Mouse (Mus musculus): ENCODE results near the gene Flnb. TPM values are rescaled to one million over a fixed set of nuclear protein-coding genes. Genes with fewer than 3 reads are reported as not detected.

Flnb gene
- polyA plus RNA-seq, 1 experiment, result 326 TPM

GRCm38 (mm10) chr14:7861275-7861674 lies 43.5 kb downstream of the Flnb start:
- no peak overlapping the region for H3K4me3 ChIP-seq (ENCODE audit: low read depth, low read length)
- peaks cover 7% of the 10 kb centered on the region for H3K4me1 ChIP-seq (ENCODE audit: control insufficient read depth, insufficient read depth, low read length)
- no peak for TF ChIP-seq EP300 (IDR thresholded peaks at IDR 0.05; ENCODE audit: insufficient read depth, low read depth, low read length)
- H3K9me3 ChIP-seq (replicated peaks; ENCODE audit: control insufficient read depth, insufficient read depth, low read length, poor library complexity, severe bottlenecking), result no peaks in the 10 kb centered on the region
- H3K9ac ChIP-seq (ENCODE audit: low read depth, poor library complexity, severe bottlenecking), result no peak overlapping the region
- no peaks in the 10 kb centered on the region for H3K36me3 ChIP-seq (ENCODE audit: control insufficient read depth, insufficient read depth, low read length, poor library complexity, severe bottlenecking)
- no peaks in the 10 kb centered on the region for H3K27me3 ChIP-seq (ENCODE audit: control insufficient read depth, insufficient read depth, low read length, poor library complexity, severe bottlenecking)
- H3K27ac ChIP-seq (ENCODE audit: insufficient read depth, low read length), result no peak overlapping the region

- Histone ChIP-seq H3K9ac (ENCODE audit: low read depth, poor library complexity, severe bottlenecking) (no peak overlapping the region), H3K4me3 (ENCODE audit: low read depth, low read length) (no peak overlapping the region), H3K36me3 (ENCODE audit: control insufficient read depth, insufficient read depth, low read length, poor library complexity, severe bottlenecking) (peaks cover 2% of the 10 kb centered on the region; the same call in 1 of the 2 replicates), H3K4me1 (ENCODE audit: control insufficient read depth, insufficient read depth, low read length) (peaks cover 5% of the 10 kb centered on the region), H3K27me3 (ENCODE audit: control insufficient read depth, insufficient read depth, low read length, poor library complexity, severe bottlenecking) (no peaks in the 10 kb centered on the region), H3K9me3 (replicated peaks; ENCODE audit: control insufficient read depth, insufficient read depth, low read length, poor library complexity, severe bottlenecking) (no peaks in the 10 kb centered on the region), H3K27ac (ENCODE audit: insufficient read depth, low read length) (no peak overlapping the region)
- TF ChIP-seq POLR2A (IDR thresholded peaks at IDR 0.05; ENCODE audit: insufficient read depth, low read length) (no peak), EP300 (IDR thresholded peaks at IDR 0.05; ENCODE audit: insufficient read depth, low read depth, low read length) (no peak), CTCF (IDR thresholded peaks at IDR 0.05; ENCODE audit: low read depth, low read length) (no peak)
These were observed 44.5 kb downstream of the Flnb start for GRCm38 (mm10) chr14:7862226-7862625.

GRCm38 (mm10) chr14:7863199-7863598 lies 45.4 kb downstream of the Flnb start:
- H3K4me3 ChIP-seq (ENCODE audit: low read depth, low read length), result no peak overlapping the region
- H3K4me1 ChIP-seq (ENCODE audit: control insufficient read depth, insufficient read depth, low read length), result peaks cover 3% of the 10 kb centered on the region
- H3K9me3 ChIP-seq (replicated peaks; ENCODE audit: control insufficient read depth, insufficient read depth, low read length, poor library complexity, severe bottlenecking), result no peaks in the 10 kb centered on the region
- H3K27me3 ChIP-seq (ENCODE audit: control insufficient read depth, insufficient read depth, low read length, poor library complexity, severe bottlenecking), result no peaks in the 10 kb centered on the region
- TF ChIP-seq EP300 (IDR thresholded peaks at IDR 0.05; ENCODE audit: insufficient read depth, low read depth, low read length) (no peak), POLR2A (IDR thresholded peaks at IDR 0.05; ENCODE audit: insufficient read depth, low read length) (no peak), CTCF (IDR thresholded peaks at IDR 0.05; ENCODE audit: low read depth, low read length) (no peak)
- H3K36me3 ChIP-seq (ENCODE audit: control insufficient read depth, insufficient read depth, low read length, poor library complexity, severe bottlenecking), result peaks cover 11% of the 10 kb centered on the region
- no peak overlapping the region for H3K27ac ChIP-seq (ENCODE audit: insufficient read depth, low read length)
- no peak overlapping the region for H3K9ac ChIP-seq (ENCODE audit: low read depth, poor library complexity, severe bottlenecking)

GRCm38 (mm10) chr14:7863871-7864505 lies 46.2 kb downstream of the Flnb start:
- Histone ChIP-seq H3K9ac (ENCODE audit: low read depth, poor library complexity, severe bottlenecking) (no peak overlapping the region), H3K27ac (ENCODE audit: insufficient read depth, low read length) (no peak overlapping the region), H3K4me1 (ENCODE audit: control insufficient read depth, insufficient read depth, low read length) (no peaks in the 10 kb centered on the region)

GRCm38 (mm10) chr14:7864506-7864899 lies 46.7 kb downstream of the Flnb start:
- H3K27me3 ChIP-seq (ENCODE audit: control insufficient read depth, insufficient read depth, low read length, poor library complexity, severe bottlenecking), result no peaks in the 10 kb centered on the region

More at GRCm38 (mm10) chr14:7863871-7864505, 46.2 kb downstream of the Flnb start:
- Histone ChIP-seq H3K27me3 (ENCODE audit: control insufficient read depth, insufficient read depth, low read length, poor library complexity, severe bottlenecking) (no peaks in the 10 kb centered on the region), H3K36me3 (ENCODE audit: control insufficient read depth, insufficient read depth, low read length, poor library complexity, severe bottlenecking) (peaks cover 14% of the 10 kb centered on the region), H3K9me3 (replicated peaks; ENCODE audit: control insufficient read depth, insufficient read depth, low read length, poor library complexity, severe bottlenecking) (no peaks in the 10 kb centered on the region), H3K4me3 (ENCODE audit: low read depth, low read length) (no peak overlapping the region)
- no peak for TF ChIP-seq EP300 (IDR thresholded peaks at IDR 0.05; ENCODE audit: insufficient read depth, low read depth, low read length)
- TF ChIP-seq POLR2A (IDR thresholded peaks at IDR 0.05; ENCODE audit: insufficient read depth, low read length), result no peak
- TF ChIP-seq CTCF (IDR thresholded peaks at IDR 0.05; ENCODE audit: low read depth, low read length), result no peak

GRCm38 (mm10) chr14:7867224-7867623 lies 49.5 kb downstream of the Flnb start:
- Histone ChIP-seq H3K9me3 (replicated peaks; ENCODE audit: control insufficient read depth, insufficient read depth, low read length, poor library complexity, severe bottlenecking) (no peaks in the 10 kb centered on the region), H3K27me3 (ENCODE audit: control insufficient read depth, insufficient read depth, low read length, poor library complexity, severe bottlenecking) (no peaks in the 10 kb centered on the region), H3K27ac (ENCODE audit: insufficient read depth, low read length) (no peak overlapping the region), H3K4me3 (ENCODE audit: low read depth, low read length) (no peak overlapping the region), H3K9ac (ENCODE audit: low read depth, poor library complexity, severe bottlenecking) (no peak overlapping the region), H3K4me1 (ENCODE audit: control insufficient read depth, insufficient read depth, low read length) (no peaks in the 10 kb centered on the region), H3K36me3 (ENCODE audit: control insufficient read depth, insufficient read depth, low read length, poor library complexity, severe bottlenecking) (peaks cover 27% of the 10 kb centered on the region)
- no peak for TF ChIP-seq CTCF (IDR thresholded peaks at IDR 0.05; ENCODE audit: low read depth, low read length)
- no peak for TF ChIP-seq POLR2A (IDR thresholded peaks at IDR 0.05; ENCODE audit: insufficient read depth, low read length)
- no peak for TF ChIP-seq EP300 (IDR thresholded peaks at IDR 0.05; ENCODE audit: insufficient read depth, low read depth, low read length)

More at GRCm38 (mm10) chr14:7864506-7864899, 46.7 kb downstream of the Flnb start:
- Histone ChIP-seq H3K36me3 (ENCODE audit: control insufficient read depth, insufficient read depth, low read length, poor library complexity, severe bottlenecking) (peaks cover 15% of the 10 kb centered on the region), H3K4me1 (ENCODE audit: control insufficient read depth, insufficient read depth, low read length) (no peaks in the 10 kb centered on the region), H3K27ac (ENCODE audit: insufficient read depth, low read length) (no peak overlapping the region), H3K4me3 (ENCODE audit: low read depth, low read length) (no peak overlapping the region), H3K9ac (ENCODE audit: low read depth, poor library complexity, severe bottlenecking) (no peak overlapping the region), H3K9me3 (replicated peaks; ENCODE audit: control insufficient read depth, insufficient read depth, low read length, poor library complexity, severe bottlenecking) (no peaks in the 10 kb centered on the region)
- no peak for TF ChIP-seq EP300 (IDR thresholded peaks at IDR 0.05; ENCODE audit: insufficient read depth, low read depth, low read length)
- no peak for TF ChIP-seq POLR2A (IDR thresholded peaks at IDR 0.05; ENCODE audit: insufficient read depth, low read length)
- TF ChIP-seq CTCF (IDR thresholded peaks at IDR 0.05; ENCODE audit: low read depth, low read length), result no peak

Measured in ES-Bruce4 (cell line).